Comparison of ENCODE assay signal across 8 mouse cellular contexts in the genomic region with DNA sequence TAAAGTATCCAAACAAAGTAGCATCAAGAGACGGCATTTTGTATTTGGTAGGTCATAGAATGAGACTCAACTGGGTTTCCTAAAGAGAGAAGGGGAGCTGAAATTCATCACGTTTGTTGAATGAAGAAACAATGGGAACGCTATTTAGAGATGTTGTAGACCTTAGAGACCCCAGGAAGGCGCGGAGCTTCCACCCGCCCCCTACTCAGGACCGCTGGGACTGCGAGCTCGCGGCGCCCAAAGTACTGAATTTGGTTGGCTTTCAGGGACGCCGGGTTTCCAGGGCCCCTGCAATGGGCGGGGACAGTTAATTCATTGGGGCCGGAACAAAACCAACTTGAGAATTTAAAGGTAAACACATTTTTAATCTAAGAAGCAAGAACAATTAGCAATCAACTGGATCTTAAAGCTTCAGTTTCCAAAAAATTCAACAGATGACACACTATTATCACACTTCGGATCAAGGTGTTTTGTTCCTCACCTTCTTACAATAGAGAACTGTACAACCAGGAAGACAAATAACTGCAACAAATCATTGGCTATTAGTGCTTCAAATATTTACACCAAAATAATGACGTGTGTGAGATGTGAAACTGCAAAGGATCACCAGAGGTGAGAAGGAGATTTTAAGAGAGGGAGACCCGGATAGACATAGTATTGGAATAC. TPM values are rescaled to one million over a fixed set of nuclear protein-coding genes. Genes with fewer than 3 reads are reported as not detected.
DNase-seq lines count a peak whose midpoint lies in the region; ATAC-seq and TF ChIP-seq lines count a peak whose summit lies in the region.

A gene (minus strand): TSS at position 236 of the 666 bp plus-strand sequence.

- no peaks in the 10 kb centered on the region for H3K27me3 ChIP-seq in embryonic facial prominence, embryonic 10.5 days (replicated peaks; ENCODE audit: low read depth, poor library complexity, severe bottlenecking)
- no peaks in the 10 kb centered on the region for H3K27me3 ChIP-seq in intestine, postnatal 0 days (replicated peaks; ENCODE audit: control insufficient read depth, insufficient read depth, low read length)
- no peaks in the 10 kb centered on the region for H3K27me3 ChIP-seq in limb, embryonic 12.5 days
- no peaks in the 10 kb centered on the region for H3K27me3 ChIP-seq in midbrain, embryonic 14.5 days (ENCODE audit: control insufficient read depth, insufficient read depth, low read length)

- peak within 1 kb of the TSS; percentile 75 for H3K4me3 ChIP-seq in embryonic facial prominence, embryonic 10.5 days
- peak within 1 kb of the TSS; percentile 69 for H3K4me3 ChIP-seq in intestine, postnatal 0 days (ENCODE audit: low read depth, low read length)
- H3K4me3 ChIP-seq in limb, embryonic 12.5 days (replicated peaks): peak within 1 kb of the TSS; percentile 67
- H3K4me3 ChIP-seq in midbrain, embryonic 14.5 days (replicated peaks; ENCODE audit: low read depth, low read length): peak within 1 kb of the TSS; percentile 50

- peak; percentile 77 for DNase-seq in 3T3-L1 (ENCODE audit: low read depth, low spot score)
- peak; percentile 82 for DNase-seq in adrenal gland, postnatal 14 days
- peak; percentile 78 for DNase-seq in embryonic facial prominence, embryonic 10.5 days (ENCODE audit: low spot score)
- peak; percentile 78 for DNase-seq in midbrain, embryonic 14.5 days
- peak; percentile 47 to 56 for DNase-seq in spleen, postnatal 14 days (ENCODE audit: low spot score in 2 of 2)

- peaks cover 5% of the 10 kb centered on the region; the same call in 1 of the 2 replicates for H3K36me3 ChIP-seq in embryonic facial prominence, embryonic 10.5 days (replicated peaks)
- no peaks in the 10 kb centered on the region for H3K36me3 ChIP-seq in intestine, postnatal 0 days (ENCODE audit: control insufficient read depth, insufficient read depth)
- H3K36me3 ChIP-seq in limb, embryonic 12.5 days: peaks cover 6% of the 10 kb centered on the region; the same call in 1 of the 2 replicates
- peaks cover 12% of the 10 kb centered on the region; the same call in 1 of the 2 replicates for H3K36me3 ChIP-seq in midbrain, embryonic 14.5 days (ENCODE audit: control insufficient read depth, insufficient read depth, low read length)

- TF ChIP-seq CTCF in intestine, postnatal 0 days (IDR thresholded peaks at IDR 0.05; ENCODE audit: low read depth): no peak

- 1% methylated on average over 18 of the region's 18 CpGs for WGBS in embryonic facial prominence, embryonic 10.5 days
- WGBS in intestine, postnatal 0 days: 2% methylated on average over 18 of the region's 18 CpGs
- 1% methylated on average over 18 of the region's 18 CpGs for WGBS in limb, embryonic 12.5 days
- WGBS in midbrain, embryonic 14.5 days: 2% methylated on average over 18 of the region's 18 CpGs

- H3K9me3 ChIP-seq in embryonic facial prominence, embryonic 10.5 days: no peaks in the 10 kb centered on the region
- no peaks in the 10 kb centered on the region for H3K9me3 ChIP-seq in intestine, postnatal 0 days (ENCODE audit: control insufficient read depth)
- no peaks in the 10 kb centered on the region for H3K9me3 ChIP-seq in limb, embryonic 12.5 days
- H3K9me3 ChIP-seq in midbrain, embryonic 14.5 days (ENCODE audit: control insufficient read depth, low read length): no peaks in the 10 kb centered on the region

- H3K9ac ChIP-seq in intestine, postnatal 0 days (ENCODE audit: low read depth, low read length): peak within 1 kb of the TSS; percentile 50
- peak within 1 kb of the TSS; percentile 73 for H3K9ac ChIP-seq in limb, embryonic 12.5 days (replicated peaks)
- peak within 1 kb of the TSS; percentile 55 for H3K9ac ChIP-seq in midbrain, embryonic 14.5 days (replicated peaks; ENCODE audit: low read length)

- H3K4me1 ChIP-seq in embryonic facial prominence, embryonic 10.5 days: peaks cover 17% of the 10 kb centered on the region
- H3K4me1 ChIP-seq in intestine, postnatal 0 days (replicated peaks; ENCODE audit: control insufficient read depth, insufficient read depth, low read length): peaks cover 7% of the 10 kb centered on the region; the same call in 1 of the 2 replicates
- H3K4me1 ChIP-seq in limb, embryonic 12.5 days (replicated peaks): no peaks in the 10 kb centered on the region; the same call in 1 of the 2 replicates
- H3K4me1 ChIP-seq in midbrain, embryonic 14.5 days (ENCODE audit: control insufficient read depth, insufficient read depth, low read length): peaks cover 10% of the 10 kb centered on the region; the same call in 1 of the 2 replicates

- H3K27ac ChIP-seq in embryonic facial prominence, embryonic 10.5 days (replicated peaks): peak within 1 kb of the TSS; percentile 90
- peak within 1 kb of the TSS; percentile 75 for H3K27ac ChIP-seq in intestine, postnatal 0 days (ENCODE audit: low read depth, low read length)
- H3K27ac ChIP-seq in limb, embryonic 12.5 days: peak within 1 kb of the TSS; percentile 95
- peak within 1 kb of the TSS; percentile 87 for H3K27ac ChIP-seq in midbrain, embryonic 14.5 days (replicated peaks; ENCODE audit: low read depth, low read length)

- peak; percentile 60 for ATAC-seq in granulocyte monocyte progenitor cell, adult 5-6 weeks (replicated peaks; ENCODE audit: poor library complexity, severe bottlenecking)
- peak; percentile 40; the same call in 1 of the 2 replicates for ATAC-seq in intestine, postnatal 0 days
- ATAC-seq in limb, embryonic 12.5 days (ENCODE audit: insufficient number of reproducible peaks, insufficient read depth, low FRiP score, low TSS enrichment, low read depth): peak; percentile 72; the same call in 1 of the 2 replicates
- ATAC-seq in midbrain, embryonic 14.5 days (ENCODE audit: low FRiP score, low TSS enrichment): peak; percentile 76

- H3K4me2 ChIP-seq in intestine, postnatal 0 days (replicated peaks; ENCODE audit: low read depth): peak within 1 kb of the TSS; percentile 95
- H3K4me2 ChIP-seq in limb, embryonic 12.5 days: peak within 1 kb of the TSS; percentile 81
- peak within 1 kb of the TSS; percentile 87 for H3K4me2 ChIP-seq in midbrain, embryonic 14.5 days (ENCODE audit: low read length)

RNA-seq across cellular contexts. Expression of the gene that starts here (rescaled TPM):
- total RNA-seq in adrenal gland, postnatal 14 days (2021): 27.0 and 31.1 TPM in 2 replicates
- 22.4 and 26.5 TPM in 2 replicates for polyA plus RNA-seq in embryonic facial prominence, embryonic 10.5 days (2016; fragmentation: Nextera tagmentation; extraction: Ambion mirVana)
- 16.8 and 56.2 TPM in 2 replicates for total RNA-seq in granulocyte monocyte progenitor cell, adult 5-6 weeks (2014; fragmentation: Nextera tagmentation)
- total RNA-seq in granulocyte monocyte progenitor cell, adult 5-6 weeks (2017): 13.1 and 13.6 TPM in 2 replicates
- polyA plus RNA-seq in intestine, postnatal 0 days (2015; fragmentation: Nextera tagmentation; extraction: Ambion mirVana): 22.5 and 27.1 TPM in 2 replicates
- 36.5 and 38.9 TPM in 2 replicates for polyA plus RNA-seq in limb, embryonic 12.5 days (2016; fragmentation: Nextera tagmentation; extraction: Ambion mirVana)
- 46.4 and 54.6 TPM in 2 replicates for polyA plus RNA-seq in midbrain, embryonic 14.5 days (2014; fragmentation: Nextera tagmentation; extraction: Ambion mirVana)

Comparison
In these comparisons a context has a peak if more than half of its experiments do, and no peak if none do; other contexts are left out.
1. Peak in every context shown above with its lines: DNase-seq, ATAC-seq, H3K4me3 ChIP-seq and H3K27ac ChIP-seq.